Mouse (Mus musculus) embryonic facial prominence, embryonic 14.5 days (tissue): Measurements from ENCODE around the gene Bri3. TPM values are rescaled to one million over a fixed set of nuclear protein-coding genes. Genes with fewer than 3 reads are reported as not detected.

Experiments
- ATAC-seq: fragments of 200-750 bp; cut with Nextera tagmentation; 2 replicates; pipeline ENCODE4 v1.8.0; 2017; ENCODE audit warnings: low read depth, moderate number of reproducible peaks, moderate TSS enrichment
- DNase-seq: peaks from one replicate; pipeline ENCODE4 v3.0.0-alpha.2; 2015; ENCODE audit warnings: low spot score
- H3K27ac ChIP-seq: fragments of 300-500 bp; sonication (generic); replicated peaks from 2 replicates; pipeline ENCODE4 v1.5.1; 2014; ENCODE audit warnings: low read depth, mild to moderate bottlenecking, low read length, moderate library complexity
- H3K27me3 ChIP-seq: fragments of 300-500 bp; sonication (generic); replicated peaks from 2 replicates; pipeline ENCODE4 v1.6.1; 2014; ENCODE audit warnings: low read length; ENCODE audit not compliant: control insufficient read depth, insufficient read depth
- H3K36me3 ChIP-seq: fragments of 300-500 bp; sonication (generic); 2 replicates; pipeline ENCODE4 v1.6.1; 2014; ENCODE audit warnings: low read length, mixed read lengths; ENCODE audit not compliant: control insufficient read depth, insufficient read depth
- H3K4me1 ChIP-seq: fragments of 300-500 bp; sonication (generic); 2 replicates; pipeline ENCODE4 v1.6.1; 2014; ENCODE audit warnings: antibody characterized with exemption, low read length; ENCODE audit not compliant: control insufficient read depth, insufficient read depth
- H3K4me2 ChIP-seq: fragments of 300-500 bp; sonication (generic); 2 replicates; pipeline ENCODE4 v1.6.1; 2014; ENCODE audit warnings: low read depth, mild to moderate bottlenecking, low read length, moderate library complexity, mixed read lengths
- H3K4me3 ChIP-seq: fragments of 300-500 bp; sonication (generic); 2 replicates; pipeline ENCODE4 v1.5.1; 2014; ENCODE audit warnings: low read depth, mild to moderate bottlenecking, low read length
- H3K9ac ChIP-seq: fragments of 300-500 bp; sonication (generic); 2 replicates; pipeline ENCODE4 v1.6.1; 2014; ENCODE audit warnings: low read depth, mild to moderate bottlenecking, low read length, moderate library complexity, mixed read lengths
- H3K9me3 ChIP-seq: fragments of 300-500 bp; sonication (generic); 2 replicates; pipeline ENCODE4 v1.6.1; 2016; ENCODE audit warnings: low read length; ENCODE audit not compliant: control insufficient read depth
- WGBS: fragments of 180-500 bp; shearing (Covaris S2); extraction: QIAGEN DNeasy Blood & Tissue Kit; methylation state at CpG from one replicate; pipeline ENCODE4 v1.1.7; 2014; 5-methylcytosine and 5-hydroxymethylcytosine counted together
- polyA plus RNA-seq: library from polyadenylated mRNA; unstranded; fragments of >200 nt; fragmentation: Nextera tagmentation; extraction: Ambion mirVana; gene quantifications from 2 replicates; pipeline ENCODE4 v1.2.1, GENCODE M21; 2014

Bri3 gene
- polyA plus RNA-seq, 1 experiment from 2014 or later: 96.3 TPM

DNA sequence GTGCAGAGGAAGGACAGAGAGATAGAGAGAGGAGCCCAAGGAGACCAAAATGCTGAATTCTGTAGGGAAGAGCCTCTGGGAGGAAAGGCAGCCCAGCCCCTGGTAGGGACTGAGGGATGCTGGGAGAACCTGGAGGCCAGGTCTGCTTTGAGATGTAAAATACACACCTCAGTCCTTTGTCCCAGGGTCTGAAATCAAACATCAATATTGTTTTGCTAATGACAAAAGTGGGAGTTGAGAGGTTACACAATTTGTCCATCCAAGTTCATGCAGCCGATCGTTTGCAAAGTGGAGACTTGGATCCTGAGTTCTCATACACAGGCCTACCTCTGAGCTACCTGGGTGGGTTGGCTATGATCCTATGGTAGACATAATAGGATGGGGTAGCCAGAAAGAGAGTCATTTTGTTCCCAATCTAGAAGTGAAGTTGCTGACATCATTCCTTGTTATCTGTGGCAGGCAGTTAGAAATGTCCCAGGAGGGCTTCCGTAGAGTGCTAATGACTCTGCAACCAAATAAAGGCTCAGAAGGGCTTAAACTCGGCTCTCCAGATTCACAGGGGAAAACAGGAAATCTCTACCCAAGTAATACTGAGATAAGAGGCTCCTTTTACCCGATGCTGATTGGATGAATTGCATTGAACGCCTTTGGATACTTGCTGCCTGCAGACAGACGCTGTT lies 208.7 kb downstream of the Bri3 start:
- 62% methylated on average over 7 of the region's 7 CpGs for WGBS
- H3K9ac ChIP-seq: no peak overlapping the region

DNA sequence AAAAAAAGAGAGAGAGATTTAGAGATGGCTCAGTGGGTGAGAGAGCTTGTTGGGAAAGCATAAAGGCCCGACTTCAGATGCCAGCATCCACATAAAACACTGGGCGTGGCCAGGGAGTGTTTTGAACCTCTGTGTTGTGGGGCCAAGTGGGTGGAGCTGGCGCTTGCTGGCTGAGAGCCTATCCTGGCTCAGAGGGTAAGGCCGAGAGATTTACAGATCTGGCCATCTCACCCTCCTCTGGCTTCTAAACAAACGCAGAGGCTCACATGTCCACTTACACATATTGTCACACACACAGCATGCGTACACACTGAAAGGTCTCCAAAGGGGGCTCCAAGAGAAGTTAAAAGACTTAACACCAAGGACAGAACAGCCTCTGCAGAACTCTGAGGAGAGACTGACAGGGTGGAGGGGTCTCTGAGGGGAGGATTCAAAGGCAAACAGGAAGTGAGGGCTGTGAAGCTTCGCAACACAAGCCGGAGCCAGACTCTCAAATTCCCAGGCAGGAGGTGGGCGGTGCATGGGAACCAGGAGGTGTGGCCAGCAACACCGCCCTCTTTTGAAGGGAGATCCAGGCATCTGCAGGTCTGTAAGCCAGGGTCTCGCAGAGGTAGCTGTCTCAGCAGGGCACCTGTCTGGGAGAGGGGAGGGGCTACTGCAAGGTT lies 213.5 kb downstream of the Bri3 start:
- ATAC-seq: peak; percentile 87

More for the DNA sequence above, 208.7 kb downstream of the Bri3 start:
- Histone ChIP-seq H3K27ac (no peak overlapping the region), H3K4me2 (no peak overlapping the region), H3K27me3 (no peaks in the 10 kb centered on the region), H3K36me3 (no peaks in the 10 kb centered on the region), H3K4me1 (peaks cover 5% of the 10 kb centered on the region; the same call in 1 of the 2 replicates), H3K4me3 (no peak overlapping the region), H3K9me3 (no peaks in the 10 kb centered on the region)
- peak; percentile 27 for DNase-seq
- no peak for ATAC-seq

DNA sequence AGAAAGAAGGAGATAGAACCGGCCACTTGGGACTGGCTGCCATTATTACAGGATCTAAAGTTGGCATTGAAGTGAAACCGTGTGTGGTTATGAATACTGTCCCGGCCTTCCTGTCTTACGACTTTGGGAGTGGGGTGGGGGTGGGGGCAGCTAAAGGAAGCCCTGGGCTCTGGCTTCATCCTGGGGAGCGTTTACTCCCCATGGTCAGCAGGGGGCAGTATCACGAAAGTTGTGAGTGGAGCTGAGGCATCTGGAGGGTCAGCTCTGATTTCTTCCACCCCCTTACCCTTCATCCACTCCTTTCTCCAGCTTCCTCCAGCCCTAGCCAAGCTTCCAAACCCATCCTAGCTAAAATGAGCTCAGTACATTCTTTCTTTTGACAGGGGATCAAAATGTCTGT lies 222.8 kb downstream of the Bri3 start:
- no peak for ATAC-seq
- Histone ChIP-seq H3K36me3 (no peaks in the 10 kb centered on the region), H3K27me3 (no peaks in the 10 kb centered on the region), H3K27ac (no peak overlapping the region), H3K4me3 (no peak overlapping the region), H3K4me2 (no peak overlapping the region), H3K4me1 (no peaks in the 10 kb centered on the region), H3K9ac (no peak overlapping the region), H3K9me3 (no peaks in the 10 kb centered on the region)
- 44% methylated on average over 6 of the region's 6 CpGs for WGBS
- DNase-seq: no peak

More for the DNA sequence above, 213.5 kb downstream of the Bri3 start:
- peaks cover 5% of the 10 kb centered on the region; the same call in 1 of the 2 replicates for H3K4me1 ChIP-seq
- H3K9me3 ChIP-seq: no peaks in the 10 kb centered on the region
- H3K27me3 ChIP-seq: no peaks in the 10 kb centered on the region
- WGBS: 7% methylated on average over 11 of the region's 11 CpGs
- H3K36me3 ChIP-seq: no peaks in the 10 kb centered on the region
- H3K4me2 ChIP-seq: peak overlapping the region; percentile 41
- peak; percentile 75 for DNase-seq
- no peak overlapping the region for H3K27ac ChIP-seq
- H3K9ac ChIP-seq: no peak overlapping the region
- H3K4me3 ChIP-seq: no peak overlapping the region

DNA sequence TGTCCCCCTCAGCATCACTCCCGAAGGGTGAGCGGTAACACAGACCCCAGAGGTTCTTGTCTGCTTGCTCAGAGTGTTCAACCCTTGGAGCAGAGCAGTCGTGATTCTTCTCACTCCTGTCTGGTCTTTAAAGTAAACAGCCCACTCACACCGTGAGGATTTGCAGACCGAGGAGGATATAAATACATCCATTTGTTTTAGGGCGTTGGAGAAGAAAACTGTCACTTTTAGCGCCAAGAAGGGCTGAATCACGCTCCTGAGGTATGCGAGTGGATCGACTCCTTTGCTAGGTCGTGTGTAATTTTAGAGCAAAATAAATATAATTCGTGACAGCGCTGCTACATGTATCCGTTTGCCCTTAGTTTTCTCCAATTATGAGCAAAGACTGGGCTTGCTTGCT lies 228.8 kb downstream of the Bri3 start:
- no peaks in the 10 kb centered on the region for H3K9me3 ChIP-seq
- H3K4me1 ChIP-seq: no peaks in the 10 kb centered on the region
- H3K36me3 ChIP-seq: no peaks in the 10 kb centered on the region
- no peak overlapping the region for H3K9ac ChIP-seq
- 76% methylated on average over 14 of the region's 14 CpGs for WGBS
- no peak overlapping the region for H3K4me2 ChIP-seq
- no peaks in the 10 kb centered on the region for H3K27me3 ChIP-seq
- DNase-seq (no peak), ATAC-seq (no peak)
- H3K4me3 ChIP-seq: no peak overlapping the region
- no peak overlapping the region for H3K27ac ChIP-seq

DNA sequence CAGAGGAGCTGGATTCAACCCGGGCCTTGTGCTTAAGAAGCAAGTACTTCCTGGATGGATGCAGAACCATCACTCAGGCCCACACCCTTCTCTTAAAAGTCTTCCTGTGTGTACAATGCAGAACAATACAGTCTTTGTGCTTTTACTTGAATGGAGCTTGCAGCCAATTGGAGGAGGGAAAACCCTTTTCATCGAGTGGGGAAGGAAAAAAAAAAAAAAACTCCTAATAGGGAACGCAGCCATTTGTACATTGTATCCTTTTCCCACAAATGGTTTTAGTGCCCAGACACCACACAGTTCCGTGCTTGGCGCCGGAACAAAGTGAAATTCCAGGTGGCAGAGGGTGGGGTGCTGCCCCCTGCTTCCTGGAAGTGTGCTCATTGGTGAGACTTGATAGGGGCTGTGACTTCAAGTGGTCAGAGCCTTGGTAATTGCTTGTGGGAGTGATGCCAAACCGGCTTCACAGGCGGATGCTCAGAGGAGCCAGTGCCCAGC lies 235.5 kb downstream of the Bri3 start:
- Histone ChIP-seq H3K4me2 (no peak overlapping the region), H3K27ac (no peak overlapping the region)
- 39% methylated on average over 8 of the region's 8 CpGs for WGBS

DNA sequence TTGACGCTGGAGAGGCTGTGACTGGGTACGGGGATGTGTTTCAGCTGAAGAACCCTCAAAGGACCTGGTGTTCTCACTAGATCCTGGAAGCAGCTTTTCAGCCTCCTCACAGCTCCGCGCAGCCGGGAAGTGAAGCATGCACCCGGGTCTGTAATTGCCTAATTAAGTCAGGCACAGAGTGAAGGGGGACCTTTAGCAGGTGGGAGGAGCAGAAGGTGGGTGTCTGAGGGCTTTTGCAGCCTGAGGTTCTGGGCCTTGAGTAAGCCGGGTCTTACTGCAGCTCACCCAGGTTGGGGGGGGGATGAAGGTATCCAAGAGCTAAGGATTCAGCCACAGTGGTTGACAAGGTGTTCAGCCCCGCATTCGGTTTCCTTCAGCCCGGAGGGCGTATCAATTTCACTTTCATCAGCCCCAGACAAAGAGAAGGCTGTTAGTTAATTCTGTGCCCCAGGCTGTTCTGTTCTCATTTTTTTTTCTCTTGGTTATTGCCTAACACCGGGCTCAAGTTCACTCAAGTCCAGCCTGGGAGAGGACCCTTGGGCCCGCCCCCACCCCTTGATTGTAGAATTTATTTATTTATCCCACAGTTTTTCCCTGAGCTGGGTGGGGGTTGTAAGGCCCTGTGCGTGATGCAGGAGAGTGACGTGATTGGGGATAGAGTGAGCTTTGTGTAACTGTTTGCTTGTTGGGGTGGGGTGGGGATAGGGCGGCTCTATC lies 239.6 kb downstream of the Bri3 start:
- H3K36me3 ChIP-seq: no peaks in the 10 kb centered on the region
- H3K27me3 ChIP-seq: no peaks in the 10 kb centered on the region
- no peak overlapping the region for H3K9ac ChIP-seq
- no peaks in the 10 kb centered on the region for H3K9me3 ChIP-seq
- ATAC-seq: peak; percentile 79
- WGBS: 41% methylated on average over 16 of the region's 16 CpGs
- H3K4me3 ChIP-seq: no peak overlapping the region
- H3K27ac ChIP-seq: no peak overlapping the region
- H3K4me1 ChIP-seq: no peaks in the 10 kb centered on the region
- DNase-seq: peak; percentile 51
- H3K4me2 ChIP-seq: no peak overlapping the region

More for the DNA sequence above, 235.5 kb downstream of the Bri3 start:
- H3K27me3 ChIP-seq: no peaks in the 10 kb centered on the region
- no peak overlapping the region for H3K9ac ChIP-seq
- no peaks in the 10 kb centered on the region for H3K4me1 ChIP-seq
- peak; percentile 38 for DNase-seq
- H3K4me3 ChIP-seq: no peak overlapping the region
- H3K9me3 ChIP-seq: no peaks in the 10 kb centered on the region
- peak; percentile 65 for ATAC-seq
- no peaks in the 10 kb centered on the region for H3K36me3 ChIP-seq

DNA sequence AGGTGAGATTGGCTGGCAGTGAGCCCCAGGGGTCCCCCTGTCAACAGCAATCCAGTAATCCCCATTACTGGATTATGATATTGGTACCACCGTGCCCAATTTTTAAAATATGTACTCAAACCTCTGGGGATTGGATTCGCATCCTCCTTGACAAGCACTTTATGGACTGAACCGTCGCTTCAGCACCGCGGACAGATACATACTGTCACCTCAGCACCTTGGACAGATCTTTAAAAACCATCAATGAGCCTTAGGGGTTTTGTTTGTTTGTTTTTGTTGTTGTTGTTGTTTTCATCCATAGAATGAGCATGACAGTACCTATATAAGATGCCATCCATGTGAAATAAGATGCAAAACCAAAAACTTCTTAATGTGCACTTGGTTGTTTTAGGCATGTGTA lies 247.1 kb downstream of the Bri3 start:
- Histone ChIP-seq H3K4me2 (no peak overlapping the region), H3K27ac (no peak overlapping the region), H3K9me3 (no peaks in the 10 kb centered on the region), H3K4me1 (no peaks in the 10 kb centered on the region), H3K36me3 (no peaks in the 10 kb centered on the region), H3K4me3 (no peak overlapping the region), H3K27me3 (no peaks in the 10 kb centered on the region), H3K9ac (no peak overlapping the region)
- 13% methylated on average over 6 of the region's 6 CpGs for WGBS
- ATAC-seq (no peak), DNase-seq (peak; percentile 47)
